Mouse (Mus musculus): ENCODE results near the gene Serpind1. TPM values are rescaled to one million over a fixed set of nuclear protein-coding genes. Genes with fewer than 3 reads are reported as not detected.

Gene Serpind1
- polyA plus RNA-seq, 1 experiment from 2014 or later = 0.36 TPM

GRCm38 (mm10) chr16:17382306-17382705 is 51.1 kb downstream of the Serpind1 start:
- WGBS = 95% methylated on average over 4 of the region's 4 CpGs
- no peaks in the 10 kb centered on the region for H3K27me3 ChIP-seq
- peaks cover 50% of the 10 kb centered on the region for H3K36me3 ChIP-seq (ENCODE audit: poor library complexity, severe bottlenecking)
- H3K4me3 ChIP-seq = no peak overlapping the region
- H3K9ac ChIP-seq = no peak overlapping the region
- no peak overlapping the region for H3K4me2 ChIP-seq
- no peaks in the 10 kb centered on the region for H3K9me3 ChIP-seq (replicated peaks)
- H3K4me1 ChIP-seq = no peaks in the 10 kb centered on the region
- H3K27ac ChIP-seq = no peak overlapping the region
- no peak for ATAC-seq

- Histone ChIP-seq H3K4me2 (no peak overlapping the region), H3K27me3 (no peaks in the 10 kb centered on the region), H3K27ac (no peak overlapping the region), H3K9ac (no peak overlapping the region), H3K36me3 (ENCODE audit: poor library complexity, severe bottlenecking) (peaks cover 50% of the 10 kb centered on the region), H3K4me3 (no peak overlapping the region), H3K9me3 (replicated peaks) (no peaks in the 10 kb centered on the region), H3K4me1 (no peaks in the 10 kb centered on the region)
- 91% methylated on average over 2 of the region's 2 CpGs for WGBS
- ATAC-seq = no peak
These were observed 52.6 kb downstream of the Serpind1 start for GRCm38 (mm10) chr16:17383594-17384326.

GRCm38 (mm10) chr16:17392784-17393183 is 61.6 kb downstream of the Serpind1 start:
- no peak for ATAC-seq
- peaks cover 12% of the 10 kb centered on the region; the same call in 1 of the 2 replicates for H3K36me3 ChIP-seq (ENCODE audit: poor library complexity, severe bottlenecking)
- H3K4me2 ChIP-seq = no peak overlapping the region
- no peak overlapping the region for H3K9ac ChIP-seq
- 79% methylated on average over 4 of the region's 4 CpGs for WGBS
- H3K4me3 ChIP-seq = no peak overlapping the region
- peaks cover 5% of the 10 kb centered on the region; the same call in 1 of the 2 replicates for H3K9me3 ChIP-seq (replicated peaks)
- H3K27me3 ChIP-seq = no peaks in the 10 kb centered on the region
- H3K27ac ChIP-seq = no peak overlapping the region
- no peaks in the 10 kb centered on the region for H3K4me1 ChIP-seq

Other genes starting within 250 kb of the Serpind1 start
- 153 and 165 TPM in 2 replicates for gene Ppil2, start 220.1 kb upstream of the Serpind1 start, polyA plus RNA-seq (2015; fragmentation: Nextera tagmentation; extraction: Ambion mirVana)
- 64.8 and 67.9 TPM in 2 replicates for gene 2610318N02Rik, start 206.2 kb upstream of the Serpind1 start, polyA plus RNA-seq (2015; fragmentation: Nextera tagmentation; extraction: Ambion mirVana)
- 54.6 and 57.5 TPM in 2 replicates for gene Sdf2l1, start 199.0 kb upstream of the Serpind1 start, polyA plus RNA-seq (2015; fragmentation: Nextera tagmentation; extraction: Ambion mirVana)
- gene Ydjc, start 186.8 kb upstream of the Serpind1 start, polyA plus RNA-seq (2015; fragmentation: Nextera tagmentation; extraction: Ambion mirVana) = 11.1 and 12.8 TPM in 2 replicates
- gene Ccdc116, start 184.1 kb upstream of the Serpind1 start, polyA plus RNA-seq (2015; fragmentation: Nextera tagmentation; extraction: Ambion mirVana) = 0.53 and 0.93 TPM in 2 replicates
- 359 and 360 TPM in 2 replicates for gene Ube2l3, start 128.7 kb upstream of the Serpind1 start, polyA plus RNA-seq (2015; fragmentation: Nextera tagmentation; extraction: Ambion mirVana)
- 1.4 and 1.9 TPM in 2 replicates for gene Rimbp3, start 122.8 kb upstream of the Serpind1 start, polyA plus RNA-seq (2015; fragmentation: Nextera tagmentation; extraction: Ambion mirVana)
- gene Hic2, start 97.8 kb upstream of the Serpind1 start, polyA plus RNA-seq (2015; fragmentation: Nextera tagmentation; extraction: Ambion mirVana) = 7.2 and 9.0 TPM in 2 replicates
- gene Tmem191c, start 55.3 kb upstream of the Serpind1 start, polyA plus RNA-seq (2015; fragmentation: Nextera tagmentation; extraction: Ambion mirVana) = 14.2 and 15.4 TPM in 2 replicates
- gene Snap29, start 74.6 kb downstream of the Serpind1 start, polyA plus RNA-seq (2015; fragmentation: Nextera tagmentation; extraction: Ambion mirVana) = 18.2 and 20.8 TPM in 2 replicates
- 44.1 and 50.0 TPM in 2 replicates for gene Pi4ka, start 74.9 kb downstream of the Serpind1 start, polyA plus RNA-seq (2015; fragmentation: Nextera tagmentation; extraction: Ambion mirVana)
- gene Crkl, start 120.6 kb downstream of the Serpind1 start, polyA plus RNA-seq (2015; fragmentation: Nextera tagmentation; extraction: Ambion mirVana) = 102 and 108 TPM in 2 replicates
- 8.6 and 10.4 TPM in 2 replicates for gene Aifm3, start 158.2 kb downstream of the Serpind1 start, polyA plus RNA-seq (2015; fragmentation: Nextera tagmentation; extraction: Ambion mirVana)
- gene Lztr1, start 177.3 kb downstream of the Serpind1 start, polyA plus RNA-seq (2015; fragmentation: Nextera tagmentation; extraction: Ambion mirVana) = 102 and 110 TPM in 2 replicates
- 58.3 and 59.2 TPM in 2 replicates for gene Thap7, start 199.8 kb downstream of the Serpind1 start, polyA plus RNA-seq (2015; fragmentation: Nextera tagmentation; extraction: Ambion mirVana)
- 0.32 and 0.77 TPM in 2 replicates for gene Lrrc74b, start 229.9 kb downstream of the Serpind1 start, polyA plus RNA-seq (2015; fragmentation: Nextera tagmentation; extraction: Ambion mirVana)
- 0.84 and 0.97 TPM in 2 replicates for gene P2rx6, start 230.5 kb downstream of the Serpind1 start, polyA plus RNA-seq (2015; fragmentation: Nextera tagmentation; extraction: Ambion mirVana)